Mouse (Mus musculus): ENCODE measurements at regions not wholly inside any gene's neighbourhood (a gene's known extent, or its start where the extent isn't known, plus 50 kb on each side); places are given as distances from the start of the nearest gene placed in this dataset.

DNA sequence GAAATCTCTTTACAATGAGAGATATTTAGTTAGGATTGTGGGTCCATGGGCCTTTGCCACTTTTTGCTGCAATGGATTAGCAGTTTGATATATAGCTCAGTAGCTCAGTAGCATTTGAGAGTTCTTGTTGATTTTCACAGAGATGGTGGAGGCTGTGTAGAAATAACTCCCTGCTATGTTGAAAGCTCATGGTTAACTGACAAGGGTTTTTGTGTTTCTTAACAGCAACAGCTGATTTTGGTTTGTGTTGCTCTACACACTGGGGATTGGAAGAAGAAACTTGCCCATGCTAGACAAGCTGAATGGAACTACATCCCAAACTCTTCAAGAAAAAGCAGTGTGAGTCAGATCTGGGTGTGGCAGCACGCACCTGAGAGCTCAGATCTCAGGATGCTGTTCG lies 50.6 kb upstream of the Mark1 start:
- no peak overlapping the region for H3K9ac ChIP-seq
- WGBS, result 81% methylated on average over 2 of the region's 2 CpGs
- no peaks in the 10 kb centered on the region for H3K9me3 ChIP-seq (replicated peaks)
- H3K27me3 ChIP-seq, result no peaks in the 10 kb centered on the region
- H3K4me3 ChIP-seq (replicated peaks), result no peak overlapping the region
- H3K36me3 ChIP-seq, result no peaks in the 10 kb centered on the region
- no peak overlapping the region for H3K27ac ChIP-seq
- no peak overlapping the region for H3K4me2 ChIP-seq
- ATAC-seq (replicated peaks; ENCODE audit: low FRiP score), result no peak
- H3K4me1 ChIP-seq, result no peaks in the 10 kb centered on the region

All from kidney, embryonic 15.5 days (tissue).